Mouse (Mus musculus) liver, embryonic 18 days (tissue): ENCODE data around the gene Cadm3. TPM values are rescaled to one million over a fixed set of nuclear protein-coding genes. Genes with fewer than 3 reads are reported as not detected.

Experiments used
- polyA plus RNA-seq: library from polyadenylated mRNA; depleted of rRNA; stranded (reverse); fragments of >200 nt; gene quantifications from 2 replicates; pipeline ENCODE4 v1.2.3, GENCODE M21; 2012; rRNA removed

The Cadm3 gene
- polyA plus RNA-seq, result 0.43 and 0.46 TPM in 2 replicates

GRCm38 (mm10) chr1:173367356-173368046, at the start of gene Cadm3:
Gene Cadm3, minus strand, starts transcription at chr1:173367695.

GRCm38 (mm10) chr1:173350372-173350957, 17.0 kb downstream of the Cadm3 start, which contains the start of gene Aim2:
Gene Aim2, plus strand, starts transcription at chr1:173350879.

GRCm38 (mm10) chr1:173333312-173334253, 33.9 kb downstream of the Cadm3 start, which contains the start of gene Ackr1:
Gene Ackr1, minus strand, starts transcription at chr1:173333750.

Other genes starting within 250 kb of the Cadm3 start
- gene Olfr1408, start 230.3 kb downstream of the Cadm3 start, polyA plus RNA-seq, result not detected in 2 replicates
- not detected in 2 replicates for gene Olfr1406, start 177.1 kb downstream of the Cadm3 start, polyA plus RNA-seq
- not detected in 2 replicates for gene Olfr218, start 169.9 kb downstream of the Cadm3 start, polyA plus RNA-seq
- gene Olfr1404, start 155.3 kb downstream of the Cadm3 start, polyA plus RNA-seq, result not detected in 2 replicates
- 0.04 TPM in 1 of 2 replicates, not detected in the other for gene Fcer1a, start 140.5 kb downstream of the Cadm3 start, polyA plus RNA-seq
- not detected in 2 replicates for gene Olfr418, start 101.7 kb downstream of the Cadm3 start, polyA plus RNA-seq
- gene Mptx2, start 89.9 kb downstream of the Cadm3 start, polyA plus RNA-seq, result not detected in 2 replicates
- gene Ackr1, start 33.9 kb downstream of the Cadm3 start, polyA plus RNA-seq, result 23.9 and 24.7 TPM in 2 replicates
- gene Aim2, start 16.8 kb downstream of the Cadm3 start, polyA plus RNA-seq, result 5.5 TPM in 2 replicates
- gene Ifi206, start 123.3 kb upstream of the Cadm3 start, polyA plus RNA-seq, result 2.0 and 3.0 TPM in 2 replicates
- 0.20 and 0.40 TPM in 2 replicates for gene Ifi214, start 168.3 kb upstream of the Cadm3 start, polyA plus RNA-seq
- gene Ifi213, start 231.6 kb upstream of the Cadm3 start, polyA plus RNA-seq, result 2.4 and 4.0 TPM in 2 replicates